In the genomic region with DNA sequence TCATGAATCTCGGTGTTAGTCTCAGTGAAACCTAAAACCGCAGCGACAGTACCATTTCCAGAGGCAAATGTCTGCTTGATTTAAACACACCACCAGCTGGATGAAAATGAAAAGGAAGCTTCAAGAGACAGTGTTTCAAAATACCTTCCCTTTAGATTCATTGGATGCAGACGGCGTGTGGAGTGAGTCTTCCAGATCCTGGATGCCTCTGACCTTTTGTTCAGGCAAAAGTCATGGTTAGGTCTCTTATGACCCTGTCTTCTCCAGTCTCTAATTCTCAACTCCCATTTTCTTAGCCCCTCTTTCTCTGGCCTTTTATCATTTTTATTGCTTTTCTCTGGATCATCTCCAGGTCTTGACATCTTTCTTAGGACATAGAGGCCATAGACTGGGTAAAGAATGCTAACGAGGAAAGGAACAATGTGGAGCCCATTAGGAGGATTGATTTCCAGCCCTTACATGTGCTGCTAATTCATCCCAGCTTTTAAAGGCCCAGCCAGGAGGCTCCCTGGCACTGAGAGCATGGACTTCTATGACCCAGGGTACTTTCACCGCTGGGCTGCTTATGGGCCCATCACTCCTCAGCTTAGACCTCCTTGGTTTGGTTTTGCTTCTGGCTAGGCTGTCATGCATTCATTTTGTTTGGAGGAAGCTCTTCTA, we compare ENCODE assay signal across 25 mouse cellular contexts.
DNase-seq lines count a peak whose midpoint lies in the region; ATAC-seq and TF ChIP-seq lines count a peak whose summit lies in the region.
"Had no signal": no experiment of that assay in that cellular context is flagged by ENCODE, and none has a peak within 500 bp of the region (broad histone marks: within the 10 kb centered on the region; RNA-seq: fewer than 3 reads in every experiment).

No protein-coding gene starts in this region.

- H3K36me3 ChIP-seq in kidney, embryonic 14.5 days (ENCODE audit: control insufficient read depth, insufficient read depth, low read length): no peaks in the 10 kb centered on the region
- no peaks in the 10 kb centered on the region for H3K36me3 ChIP-seq in lung, embryonic 14.5 days (ENCODE audit: insufficient read depth)
- H3K36me3 ChIP-seq in heart, embryonic 12.5 days: no peaks in the 10 kb centered on the region
- H3K36me3 ChIP-seq: limb, embryonic 13.5 days; liver, embryonic 12.5 days; midbrain, embryonic 10.5 days; midbrain, embryonic 15.5 days had no signal

- H3K4me1 ChIP-seq in kidney, embryonic 14.5 days (ENCODE audit: control insufficient read depth, insufficient read depth, low read length): no peaks in the 10 kb centered on the region
- no peaks in the 10 kb centered on the region for H3K4me1 ChIP-seq in lung, embryonic 14.5 days (ENCODE audit: insufficient read depth)
- peaks cover 7% of the 10 kb centered on the region; the same call in 1 of the 2 replicates for H3K4me1 ChIP-seq in heart, embryonic 12.5 days (replicated peaks)
- H3K4me1 ChIP-seq: limb, embryonic 13.5 days; liver, embryonic 12.5 days; midbrain, embryonic 10.5 days; midbrain, embryonic 15.5 days had no signal

- H3K4me2 ChIP-seq in kidney, embryonic 14.5 days (replicated peaks; ENCODE audit: low read depth, low read length): no peak overlapping the region
- H3K4me2 ChIP-seq in lung, embryonic 14.5 days: no peak overlapping the region
- H3K4me2 ChIP-seq in heart, embryonic 12.5 days: no peak overlapping the region
- H3K4me2 ChIP-seq: limb, embryonic 13.5 days; liver, embryonic 12.5 days; midbrain, embryonic 15.5 days had no signal

- TF ChIP-seq CTCF in lung, embryonic 14.5 days (IDR thresholded peaks at IDR 0.05; ENCODE audit: low read depth): no peak

- ATAC-seq in kidney, embryonic 14.5 days (ENCODE audit: low FRiP score, low TSS enrichment): peak; percentile 39; the same call in 1 of the 2 replicates
- no peak for ATAC-seq in lung, embryonic 14.5 days (ENCODE audit: insufficient read depth)
- ATAC-seq in heart, embryonic 12.5 days (ENCODE audit: insufficient number of reproducible peaks, low FRiP score): no peak
- ATAC-seq: CD4-positive, CD25-positive, alpha-beta regulatory T cell, adult 4 months; forebrain, embryonic 16.5 days; hindbrain, embryonic 16.5 days; intestine, postnatal 0 days; liver, embryonic 12.5 days; midbrain, embryonic 15.5 days had no signal

- no peak overlapping the region; the same call in 1 of the 2 replicates for H3K27ac ChIP-seq in kidney, embryonic 14.5 days (ENCODE audit: low read depth, low read length)
- H3K27ac ChIP-seq in lung, embryonic 14.5 days (ENCODE audit: low read depth): no peak overlapping the region
- H3K27ac ChIP-seq in heart, embryonic 12.5 days (ENCODE audit: poor library complexity, severe bottlenecking): no peak overlapping the region
- H3K27ac ChIP-seq: limb, embryonic 13.5 days; liver, embryonic 12.5 days; midbrain, embryonic 10.5 days; midbrain, embryonic 15.5 days had no signal

- no peaks in the 10 kb centered on the region for H3K27me3 ChIP-seq in kidney, embryonic 14.5 days (ENCODE audit: control insufficient read depth, insufficient read depth, low read length)
- no peaks in the 10 kb centered on the region for H3K27me3 ChIP-seq in lung, embryonic 14.5 days (ENCODE audit: insufficient read depth, low read length)
- H3K27me3 ChIP-seq in heart, embryonic 12.5 days (replicated peaks): no peaks in the 10 kb centered on the region
- H3K27me3 ChIP-seq: limb, embryonic 13.5 days; liver, embryonic 12.5 days; midbrain, embryonic 15.5 days had no signal

- no peak overlapping the region for H3K9ac ChIP-seq in kidney, embryonic 14.5 days (ENCODE audit: low read depth, low read length)
- no peak overlapping the region for H3K9ac ChIP-seq in lung, embryonic 14.5 days
- no peak overlapping the region for H3K9ac ChIP-seq in heart, embryonic 12.5 days
- H3K9ac ChIP-seq: limb, embryonic 13.5 days; liver, embryonic 12.5 days; midbrain, embryonic 15.5 days had no signal

- no peaks in the 10 kb centered on the region for H3K9me3 ChIP-seq in kidney, embryonic 14.5 days (ENCODE audit: control insufficient read depth, low read length)
- no peaks in the 10 kb centered on the region for H3K9me3 ChIP-seq in lung, embryonic 14.5 days (ENCODE audit: low read depth, low read length)
- H3K9me3 ChIP-seq in heart, embryonic 12.5 days (replicated peaks): no peaks in the 10 kb centered on the region
- H3K9me3 ChIP-seq: limb, embryonic 13.5 days; liver, embryonic 12.5 days; midbrain, embryonic 10.5 days; midbrain, embryonic 15.5 days had no signal

- no peak for DNase-seq in kidney, postnatal 10 days
- peak; percentile 4 for DNase-seq in lung, embryonic 14.5 days
- DNase-seq in lung, postnatal 25 days (ENCODE audit: low spot score): no peak
- peak; percentile 44 for DNase-seq in hindlimb bud, embryonic 11.5 days (ENCODE audit: extremely low spot score, low read depth, low spot score)
- DNase-seq in right cerebral cortex, postnatal 14 days: no peak
- DNase-seq: adrenal gland, postnatal 25 days; cerebellum, adult 11-12 months; cerebellum, adult 9-11 months; gastrocnemius, postnatal 10 days; lung, adult 18-20 months; lung, postnatal 10 days; right cerebral cortex, postnatal 4 days; thymus, adult 2 months; thymus, postnatal 36 days had no signal

- 39% methylated on average over 7 of the region's 7 CpGs for WGBS in kidney, embryonic 14.5 days
- WGBS in lung, embryonic 14.5 days: 58% methylated on average over 7 of the region's 7 CpGs
- 82% methylated on average over 7 of the region's 7 CpGs for WGBS in heart, embryonic 12.5 days

- no peak overlapping the region for H3K4me3 ChIP-seq in kidney, embryonic 14.5 days (ENCODE audit: low read length)
- no peak overlapping the region for H3K4me3 ChIP-seq in lung, embryonic 14.5 days (ENCODE audit: low read depth, low read length)
- no peak overlapping the region for H3K4me3 ChIP-seq in heart, embryonic 12.5 days
- H3K4me3 ChIP-seq: erythroblast, embryonic 14.5 days; limb, embryonic 13.5 days; liver, embryonic 12.5 days; midbrain, embryonic 10.5 days; midbrain, embryonic 15.5 days had no signal

Comparison
In these comparisons a context has a peak if more than half of its experiments do, and no peak if none do; other contexts are left out.
1. DNase-seq: peak in lung, embryonic 14.5 days (single experiment) and hindlimb bud, embryonic 11.5 days (single experiment); none in kidney, postnatal 10 days (single experiment), lung, postnatal 25 days (single experiment) and right cerebral cortex, postnatal 14 days (single experiment).